Mouse (Mus musculus) spleen, adult 2 months (tissue): ENCODE data around the gene Myo18a. TPM values are rescaled to one million over a fixed set of nuclear protein-coding genes. Genes with fewer than 3 reads are reported as not detected.

Experiments used
- DNase-seq, 2 experiments: peaks; one replicate each; pipeline versions ENCODE4 v3.0.0 to v3.0.0-alpha.2; 2012 to 2021; ENCODE audit warnings: low spot score in 2 of 2, low read depth in 1 of 2
- H3K27ac ChIP-seq: fragments of 200-500 bp; 2 replicates; pipeline ENCODE4 v1.5.1; 2012; ENCODE audit warnings: low read length, inconsistent platforms; ENCODE audit not compliant: insufficient read depth
- H3K27me3 ChIP-seq: fragments of 200-500 bp; 2 replicates; pipeline ENCODE4 v1.6.1; 2012; ENCODE audit warnings: mild to moderate bottlenecking, moderate library complexity, low read length, inconsistent platforms; ENCODE audit not compliant: control insufficient read depth, insufficient read depth
- H3K36me3 ChIP-seq: fragments of 200-500 bp; 2 replicates; pipeline ENCODE4 v1.6.1; 2012; ENCODE audit warnings: mild to moderate bottlenecking, low read length, inconsistent platforms; ENCODE audit not compliant: control insufficient read depth, insufficient read depth
- H3K4me1 ChIP-seq: fragments of 200-500 bp; 2 replicates; pipeline ENCODE4 v1.6.1; 2011; ENCODE audit warnings: inconsistent platforms; ENCODE audit not compliant: control insufficient read depth, insufficient read depth, insufficient read length
- H3K4me3 ChIP-seq: fragments of 200-500 bp; 2 replicates; pipeline ENCODE4 v1.5.1; 2011; ENCODE audit warnings: mild to moderate bottlenecking, inconsistent platforms; ENCODE audit not compliant: insufficient read depth, insufficient read length; ENCODE audit errors: extremely low read depth
- CTCF ChIP-seq: fragments of 200-500 bp; IDR thresholded peaks from 2 replicates; pipeline ENCODE4 v1.5.1; 2011; ENCODE audit warnings: mild to moderate bottlenecking, inconsistent platforms; ENCODE audit not compliant: insufficient read depth, insufficient read length, insufficient replicate concordance; ENCODE audit errors: extremely low read depth
- POLR2A ChIP-seq: fragments of 200-500 bp; IDR thresholded peaks from 2 replicates; pipeline ENCODE4 v1.6.1; 2011; ENCODE audit warnings: low read depth, low read length, inconsistent platforms
- WGBS: fragments of 180-500 bp; shearing (Covaris S2); methylation state at CpG from one replicate; pipeline ENCODE4 v1.1.7; 2018; 5-methylcytosine and 5-hydroxymethylcytosine counted together
- polyA plus RNA-seq: library from polyadenylated mRNA; depleted of rRNA; stranded (reverse); fragments of >200 nt; gene quantifications from 2 replicates; pipeline ENCODE4 v1.2.3, GENCODE M21; 2012; rRNA removed

Myo18a gene
- polyA plus RNA-seq, 1 experiment, result 52.3 TPM

GRCm38 (mm10) chr11:77906747-77907174 lies 143.7 kb downstream of the Myo18a start:
- no peak overlapping the region for H3K27ac ChIP-seq
- H3K4me3 ChIP-seq, result no peak overlapping the region
- TF ChIP-seq POLR2A (no peak), CTCF (no peak)
- no peak for DNase-seq
- WGBS, result 43% methylated on average over 9 of the region's 9 CpGs
- no peaks in the 10 kb centered on the region for H3K4me1 ChIP-seq
- H3K27me3 ChIP-seq, result 0 out of 2 replicates have a peak, but pooled peaks cover 1% of the 10 kb centered on the region
- no peaks in the 10 kb centered on the region for H3K36me3 ChIP-seq

GRCm38 (mm10) chr11:77908468-77908867 lies 145.4 kb downstream of the Myo18a start:
- WGBS, result 78% methylated on average over 4 of the region's 4 CpGs
- TF ChIP-seq CTCF, result no peak
- TF ChIP-seq POLR2A, result no peak
- no peak overlapping the region for H3K4me3 ChIP-seq
- H3K36me3 ChIP-seq, result no peaks in the 10 kb centered on the region
- H3K4me1 ChIP-seq, result no peaks in the 10 kb centered on the region
- no peak overlapping the region for H3K27ac ChIP-seq
- 0 out of 2 replicates have a peak, but pooled peaks cover 1% of the 10 kb centered on the region for H3K27me3 ChIP-seq
- no peak for DNase-seq

- Histone ChIP-seq H3K4me1 (no peaks in the 10 kb centered on the region), H3K4me3 (no peak overlapping the region), H3K27me3 (0 out of 2 replicates have a peak, but pooled peaks cover under 1% of the 10 kb centered on the region), H3K36me3 (no peaks in the 10 kb centered on the region), H3K27ac (no peak overlapping the region)
- WGBS, result 48% methylated on average over 5 of the region's 5 CpGs
- TF ChIP-seq CTCF, result no peak
- no peak for DNase-seq
These were observed 146.3 kb downstream of the Myo18a start for GRCm38 (mm10) chr11:77909376-77909775.

- no peak for TF ChIP-seq CTCF
- no peak for TF ChIP-seq POLR2A
- DNase-seq, result no peak
- Histone ChIP-seq H3K4me1 (no peaks in the 10 kb centered on the region), H3K36me3 (no peaks in the 10 kb centered on the region), H3K27ac (no peak overlapping the region), H3K4me3 (no peak overlapping the region), H3K27me3 (peaks cover 3% of the 10 kb centered on the region; the same call in 1 of the 2 replicates)
- 38% methylated on average over 6 of the region's 6 CpGs for WGBS
These were observed 146.7 kb downstream of the Myo18a start for GRCm38 (mm10) chr11:77909776-77910175.

GRCm38 (mm10) chr11:77913505-77913904 lies 150.5 kb downstream of the Myo18a start:
- peaks cover 6% of the 10 kb centered on the region; the same call in 1 of the 2 replicates for H3K27me3 ChIP-seq

GRCm38 (mm10) chr11:77914598-77915260 lies 151.7 kb downstream of the Myo18a start:
- H3K27me3 ChIP-seq, result peaks cover 7% of the 10 kb centered on the region; the same call in 1 of the 2 replicates
- no peak overlapping the region for H3K27ac ChIP-seq
- TF ChIP-seq CTCF, result no peak
- no peak for TF ChIP-seq POLR2A
- no peaks in the 10 kb centered on the region for H3K36me3 ChIP-seq
- 7% methylated on average over 32 of the region's 32 CpGs for WGBS
- DNase-seq, result no peak
- no peaks in the 10 kb centered on the region for H3K4me1 ChIP-seq
- no peak overlapping the region for H3K4me3 ChIP-seq

More at GRCm38 (mm10) chr11:77913505-77913904, 150.5 kb downstream of the Myo18a start:
- Histone ChIP-seq H3K36me3 (no peaks in the 10 kb centered on the region), H3K4me3 (no peak overlapping the region), H3K27ac (no peak overlapping the region), H3K4me1 (no peaks in the 10 kb centered on the region)
- TF ChIP-seq CTCF, result no peak
- TF ChIP-seq POLR2A, result no peak
- DNase-seq, result no peak
- WGBS, result 77% methylated on average over 6 of the region's 6 CpGs

Other genes starting within 250 kb of the Myo18a start
- 4.1 and 6.5 TPM in 2 replicates for gene Abhd15, start 248.1 kb upstream of the Myo18a start, polyA plus RNA-seq
- gene Trp53i13, start 247.3 kb upstream of the Myo18a start, polyA plus RNA-seq, result 16.6 and 18.7 TPM in 2 replicates
- gene Gm10392, start 244.0 kb upstream of the Myo18a start, polyA plus RNA-seq, result 0.16 and 0.50 TPM in 2 replicates
- gene Taok1, start 155.4 kb upstream of the Myo18a start, polyA plus RNA-seq, result 2.5 and 2.6 TPM in 2 replicates
- gene Nufip2, start 77.1 kb upstream of the Myo18a start, polyA plus RNA-seq, result 12.8 and 13.5 TPM in 2 replicates
- not detected in 2 replicates for gene Cryba1, start 38.0 kb upstream of the Myo18a start, polyA plus RNA-seq
- gene Gm10277, start 24.5 kb downstream of the Myo18a start, polyA plus RNA-seq, result not detected in 2 replicates
- gene Pipox, start 130.8 kb downstream of the Myo18a start, polyA plus RNA-seq, result 0.27 and 0.56 TPM in 2 replicates
- gene Sez6, start 167.6 kb downstream of the Myo18a start, polyA plus RNA-seq, result 0.02 TPM in 1 of 2 replicates, not detected in the other
- 65.4 and 74.9 TPM in 2 replicates for gene Phf12, start 219.5 kb downstream of the Myo18a start, polyA plus RNA-seq